Mouse (Mus musculus) spleen, embryonic (tissue): ENCODE results near the gene Kcnma1.

Source experiments
- CTCF ChIA-PET: fragments of 350-600 bp; sonication (Branson Sonifier 250); formaldehyde crosslinking; loops from one replicate; lab custom pipeline; 2022; lab: Charles Lee

The Kcnma1 gene

DNA sequence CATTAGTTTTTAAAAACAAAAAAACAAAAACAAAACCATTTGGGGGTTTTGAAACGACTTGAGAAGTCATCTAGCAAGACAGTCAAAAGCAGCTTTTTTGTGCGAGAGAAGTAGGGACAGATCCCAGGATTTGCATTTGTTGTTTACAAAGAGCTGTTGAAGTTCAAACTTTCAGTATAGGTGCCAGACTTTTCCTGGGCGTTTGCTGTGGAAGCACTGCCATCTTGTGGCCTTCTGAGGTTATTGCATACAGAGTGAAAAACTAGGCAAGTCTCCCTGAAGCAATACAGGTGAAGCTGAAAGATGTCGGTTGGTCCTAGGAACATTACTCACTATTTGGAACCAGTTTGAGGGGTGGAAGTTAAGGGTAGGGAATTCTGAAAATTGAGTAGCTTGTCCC lies 484.6 kb downstream of the Kcnma1 start:
- CTCF ChIA-PET, result no interaction called here

DNA sequence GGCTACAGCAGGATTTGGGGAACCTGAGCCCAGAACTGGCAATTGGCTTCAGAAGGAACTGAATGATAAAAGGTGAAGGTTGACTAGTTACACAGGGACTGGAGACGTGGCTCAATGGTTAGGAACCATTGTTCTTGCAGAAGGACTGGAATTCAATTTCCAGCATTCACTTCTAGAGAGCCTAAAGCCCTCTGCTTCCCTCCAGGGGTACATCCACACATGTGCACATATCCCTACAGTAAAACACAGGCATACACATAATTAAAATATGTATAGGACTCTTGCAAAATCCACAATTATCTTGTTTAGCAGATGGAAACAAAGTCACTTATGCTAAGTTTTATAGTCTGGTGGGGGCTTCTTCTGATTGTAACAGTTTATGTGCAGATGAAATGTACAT lies 485.1 kb downstream of the Kcnma1 start:
- CTCF ChIA-PET, result no interaction called here

DNA sequence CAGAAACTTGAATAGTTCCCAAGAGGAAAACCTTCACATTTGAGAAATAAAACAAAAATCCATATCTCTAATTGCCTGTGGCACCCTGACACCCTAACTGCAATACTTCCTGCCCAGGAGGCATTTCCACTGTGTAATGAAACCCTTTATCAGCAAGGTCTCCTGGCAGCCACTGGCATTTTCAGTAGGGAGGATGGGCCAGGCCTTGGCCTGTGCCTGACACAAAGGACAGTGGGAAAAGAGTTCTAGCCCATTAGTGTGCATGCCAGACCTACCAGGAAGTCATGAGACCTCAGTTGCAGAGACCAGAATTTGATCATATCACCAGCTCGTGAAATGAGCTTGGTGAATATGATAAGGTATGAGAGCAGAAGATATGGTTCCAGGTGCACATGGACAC lies 488.4 kb downstream of the Kcnma1 start:
- CTCF ChIA-PET, result no interaction called here

DNA sequence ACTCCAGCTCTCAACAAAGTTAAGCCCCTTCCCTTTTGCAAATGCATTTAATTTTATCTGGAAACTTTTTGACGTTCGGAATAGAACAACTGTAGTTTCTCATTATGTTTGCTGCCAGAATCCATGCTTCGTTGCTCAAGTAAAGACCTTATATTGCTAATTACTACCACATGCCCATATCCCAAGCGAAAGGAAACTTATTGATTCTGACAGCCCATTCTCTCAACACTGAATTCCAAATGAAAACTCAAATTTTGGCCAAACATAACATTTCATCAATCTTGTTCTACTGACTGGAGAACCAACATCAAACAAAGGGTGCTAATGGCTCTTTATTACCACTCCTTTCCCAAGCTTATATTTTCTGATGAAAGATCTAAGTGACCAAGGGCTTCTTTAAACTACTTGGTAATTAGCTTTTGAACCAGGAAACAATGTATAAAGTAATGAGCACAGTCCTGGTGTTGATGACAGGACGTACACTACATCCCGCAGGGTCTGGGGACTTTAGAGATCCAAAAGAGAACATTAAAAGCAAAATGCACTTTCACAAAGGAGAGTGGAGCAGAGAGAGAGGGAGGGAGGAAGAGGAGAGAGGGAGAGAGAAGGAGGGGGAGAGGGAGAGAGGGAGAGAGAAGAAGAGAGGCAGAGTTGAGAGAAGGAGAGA lies 490.3 kb downstream of the Kcnma1 start:
- CTCF ChIA-PET, result no interaction called here

DNA sequence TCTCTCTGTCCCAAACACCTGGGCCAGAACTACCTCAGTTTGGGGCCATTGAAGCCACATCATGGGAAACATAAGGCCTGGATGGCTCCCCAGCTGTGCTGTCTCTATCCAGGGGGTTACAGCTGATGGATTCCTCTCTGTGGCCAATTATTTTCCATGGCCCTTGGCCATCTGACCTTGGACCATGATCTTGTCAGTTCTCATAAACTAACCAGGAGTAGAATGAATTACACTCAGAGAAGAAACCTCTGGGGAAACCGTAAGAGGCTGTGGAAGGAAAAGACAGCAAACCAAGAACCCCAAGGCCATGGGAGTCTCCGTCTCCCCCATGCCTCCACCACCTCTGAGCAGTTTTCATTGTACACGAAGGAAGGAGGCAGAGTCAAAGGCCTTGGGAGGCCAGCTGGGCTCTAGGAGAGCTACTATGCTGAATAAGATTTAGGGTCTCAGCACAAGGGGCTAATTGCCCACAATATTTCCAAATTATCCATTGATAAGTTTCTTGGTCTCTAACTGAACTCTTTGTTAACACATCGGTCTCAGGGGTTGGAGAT lies 491.6 kb downstream of the Kcnma1 start:
- CTCF ChIA-PET, result no interaction called here

DNA sequence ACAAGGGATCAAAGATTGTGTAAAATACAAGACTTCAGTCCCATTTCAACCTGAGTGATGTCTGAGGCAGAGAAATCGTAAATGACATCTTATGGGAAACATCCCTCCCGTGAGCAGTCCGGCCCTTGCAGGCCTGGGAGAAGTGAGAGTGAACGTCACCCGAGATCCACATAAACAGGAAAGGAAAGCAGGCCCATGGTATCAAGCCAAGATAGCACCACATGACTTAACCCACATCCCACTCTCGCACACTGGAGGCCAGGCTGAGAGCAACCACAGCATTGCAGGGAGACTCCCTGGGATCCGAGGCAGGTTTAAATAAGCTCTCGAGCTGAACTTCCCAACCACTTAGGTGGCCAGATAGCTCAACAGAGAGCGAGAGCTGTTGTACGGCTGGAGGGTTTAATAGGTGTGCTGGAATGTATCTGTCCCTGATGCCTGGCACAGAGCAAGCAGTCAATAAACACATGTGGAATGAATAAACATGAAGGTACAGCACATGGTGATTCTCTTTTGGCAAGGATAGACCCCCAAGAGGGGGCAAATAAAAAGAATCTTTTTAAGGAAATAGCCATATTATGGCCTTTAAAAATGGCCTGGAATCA lies 493.1 kb downstream of the Kcnma1 start:
- CTCF ChIA-PET, result no interaction called here

DNA sequence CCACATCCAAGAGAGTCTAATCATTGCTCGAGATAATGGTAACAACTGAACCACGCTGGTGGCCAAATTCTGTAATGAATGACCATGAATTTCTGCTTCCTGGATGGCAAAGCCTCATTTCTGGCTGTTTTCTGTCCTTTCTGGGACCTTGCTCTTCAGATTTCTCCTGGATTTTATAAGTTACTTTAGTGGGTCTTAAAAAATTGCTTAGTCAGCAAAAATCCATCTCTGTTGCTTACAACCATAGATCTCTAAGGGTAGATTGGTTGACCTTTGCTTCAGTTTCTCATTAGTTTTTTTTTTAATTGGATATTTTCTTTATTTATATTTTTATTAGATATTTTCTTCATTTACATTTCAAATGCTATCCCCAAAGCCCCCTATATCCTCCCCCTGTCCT lies 496.9 kb downstream of the Kcnma1 start:
- CTCF ChIA-PET, result no interaction called here

DNA sequence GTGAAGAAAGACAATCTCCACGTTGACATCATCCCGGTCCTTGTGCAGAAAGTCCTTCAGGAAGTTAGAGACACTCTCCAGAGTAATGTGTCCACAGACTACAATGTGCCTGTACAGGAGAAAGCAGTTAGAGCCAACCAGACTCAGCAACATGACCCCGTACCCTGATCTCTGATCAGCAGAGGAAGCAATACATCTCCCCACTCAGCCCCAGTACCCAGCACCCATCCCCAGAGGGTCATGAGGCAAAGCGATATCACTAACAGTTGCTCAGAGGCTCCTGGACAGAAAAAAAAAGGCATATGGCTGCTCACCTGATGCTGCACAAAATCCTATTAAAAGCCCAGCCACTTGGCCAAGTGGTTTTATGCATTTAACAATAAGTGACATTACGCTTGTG lies 504.5 kb downstream of the Kcnma1 start:
- CTCF ChIA-PET, result no interaction called here

DNA sequence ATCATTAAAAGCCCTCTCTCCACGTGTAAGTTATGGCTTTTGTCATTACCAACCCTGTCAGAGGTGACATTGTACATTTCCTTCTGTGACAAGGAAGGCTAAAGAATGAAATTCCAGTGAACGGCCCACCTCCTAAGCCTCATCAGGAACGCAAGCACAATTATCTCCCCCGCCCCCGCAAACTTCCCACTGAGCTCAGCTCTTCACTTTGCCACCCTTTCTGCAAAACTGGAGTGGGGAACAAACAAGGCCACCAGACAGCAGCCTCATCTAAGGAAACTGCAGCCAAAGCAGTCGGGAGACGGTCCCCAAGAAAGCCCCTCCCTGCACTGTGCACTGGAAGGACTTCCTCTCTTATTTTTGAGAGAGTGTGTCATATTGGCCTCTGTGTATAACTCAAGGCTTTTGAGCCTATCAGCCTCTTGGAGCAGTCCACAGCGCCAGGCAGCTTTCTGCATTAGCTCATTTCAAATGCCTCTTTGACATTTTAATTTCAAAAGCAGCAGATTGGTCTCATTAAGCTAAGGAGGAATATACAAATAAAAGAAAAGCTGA lies 512.0 kb downstream of the Kcnma1 start:
- CTCF ChIA-PET, result no interaction called here

DNA sequence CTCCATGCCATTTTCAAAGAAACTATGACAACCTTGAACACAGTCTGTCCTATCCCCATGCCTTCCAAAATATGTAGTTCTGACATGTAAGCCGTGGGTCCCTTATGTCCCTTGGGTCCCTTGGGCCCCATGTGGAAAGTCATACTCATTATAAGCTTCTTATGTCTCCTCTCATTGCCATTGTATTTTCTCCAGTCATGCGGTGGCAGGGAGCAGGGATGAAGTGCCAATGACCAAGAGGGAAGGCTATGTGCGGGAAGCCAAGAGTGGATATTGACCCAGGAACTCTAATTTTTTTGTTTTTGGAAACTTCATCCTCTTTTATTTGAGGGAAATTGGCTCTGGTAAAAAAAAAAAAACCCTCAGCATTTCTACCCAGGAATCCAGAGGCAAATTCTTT lies 517.5 kb downstream of the Kcnma1 start:
- CTCF ChIA-PET, result no interaction called here

DNA sequence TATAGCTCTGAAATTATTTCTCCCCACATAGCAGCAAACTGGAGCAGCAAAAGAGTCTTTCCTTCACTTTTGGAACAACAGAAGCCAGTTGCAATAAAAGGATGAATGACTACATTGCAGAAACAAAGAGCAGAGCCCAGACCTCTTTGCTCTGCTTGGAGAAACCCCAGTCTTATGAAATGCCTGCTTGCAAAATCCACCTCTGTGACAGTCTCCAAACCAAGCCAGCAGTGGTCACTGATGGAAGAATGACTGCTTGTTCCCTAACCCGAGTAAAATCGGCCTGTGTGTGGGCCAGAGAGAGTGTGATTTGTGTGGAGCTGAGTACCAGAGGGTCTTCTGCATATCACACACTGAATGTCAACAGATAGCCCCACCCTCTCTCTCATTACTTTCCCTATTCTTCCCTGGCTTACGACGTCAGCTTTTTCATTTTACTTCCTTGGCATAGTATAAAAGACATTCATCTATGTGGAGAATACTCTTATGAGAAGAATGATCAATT lies 518.0 kb downstream of the Kcnma1 start:
- CTCF ChIA-PET, result no interaction called here

DNA sequence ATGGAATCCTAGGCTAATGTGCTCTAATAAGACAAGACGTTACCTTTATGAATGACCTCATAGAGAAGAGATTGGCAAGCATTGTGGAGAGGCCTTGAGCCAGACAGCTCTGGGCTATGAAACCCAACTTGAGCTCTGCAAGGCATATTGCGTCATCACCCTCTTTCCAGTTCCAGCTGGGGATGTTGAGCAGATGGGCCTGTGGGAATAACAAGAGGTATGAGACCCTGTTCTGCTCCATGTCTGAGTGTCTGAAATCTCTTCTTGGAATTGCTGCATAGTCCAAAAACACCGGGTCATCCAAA lies 519.8 kb downstream of the Kcnma1 start:
- CTCF ChIA-PET, result no interaction called here

DNA sequence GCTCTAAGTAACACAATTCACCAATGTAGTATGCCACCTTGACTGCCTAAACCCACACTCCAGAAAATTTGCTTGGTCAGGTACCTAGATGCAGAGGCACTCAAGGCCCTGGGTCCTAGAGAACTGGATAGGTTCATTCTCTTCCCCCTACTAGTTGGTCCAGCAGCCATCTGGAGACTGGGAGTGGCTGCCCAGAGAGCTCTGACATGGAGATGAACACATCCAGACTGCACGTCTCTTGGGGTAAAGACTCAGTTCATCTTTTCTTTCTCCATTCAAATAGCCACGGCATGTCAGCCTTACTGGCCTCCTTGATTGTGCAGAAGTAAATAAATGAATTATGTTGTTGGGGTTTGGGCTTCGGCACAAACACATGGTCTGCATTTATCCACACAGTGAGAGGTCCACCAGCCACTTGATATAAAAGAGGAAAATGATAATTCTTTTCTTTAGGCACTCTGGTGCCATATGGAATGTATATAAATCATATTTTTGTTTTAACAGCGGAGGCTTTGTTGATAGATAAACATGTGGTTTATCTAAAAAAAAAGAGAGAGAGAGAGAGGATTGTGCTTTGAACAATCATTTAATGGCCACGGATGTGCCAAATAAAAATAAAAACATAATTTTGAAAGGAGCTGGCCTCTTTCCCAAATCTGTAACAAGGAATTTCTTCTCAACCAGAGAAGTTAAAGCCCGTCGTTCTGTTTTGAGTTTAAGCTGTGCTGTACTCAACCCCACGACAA lies 520.4 kb downstream of the Kcnma1 start:
- CTCF ChIA-PET, result no interaction called here

DNA sequence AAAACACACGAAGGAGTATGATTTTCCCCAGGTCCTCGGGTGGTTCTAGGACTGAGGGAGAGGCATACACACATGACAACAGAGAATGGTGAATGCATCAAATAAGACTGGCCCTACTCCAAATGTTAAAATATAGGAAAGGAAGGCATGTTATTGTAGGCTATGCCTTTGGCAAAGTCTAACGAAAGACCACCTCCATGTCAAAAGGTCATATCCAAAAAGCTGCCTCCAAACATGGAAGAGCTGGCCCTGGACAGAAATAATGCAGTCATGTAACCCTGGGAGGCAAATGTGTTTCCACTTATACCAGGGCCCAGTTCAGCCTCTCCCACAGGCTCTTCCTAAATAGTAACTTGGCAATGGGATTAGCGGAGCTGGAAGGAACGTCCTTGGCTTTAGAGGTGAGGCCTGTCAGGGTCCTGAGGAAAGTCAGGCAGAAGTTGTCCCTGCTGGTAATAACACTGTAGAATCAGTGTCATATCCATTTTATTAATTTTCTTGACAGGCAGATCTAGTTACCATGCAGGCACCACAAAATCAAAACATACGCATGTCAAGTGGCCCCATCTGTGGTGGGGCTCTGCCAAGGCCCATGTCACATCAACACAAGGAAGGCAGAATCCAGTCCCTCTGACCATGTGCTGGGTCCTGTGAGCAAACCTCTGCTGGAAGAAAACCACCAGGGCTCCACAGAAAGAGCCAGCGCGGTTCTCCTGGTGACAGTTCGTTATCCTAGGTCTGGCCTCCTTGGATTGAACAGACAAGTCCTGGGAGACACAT lies 521.5 kb downstream of the Kcnma1 start:
- CTCF ChIA-PET, result no interaction called here

DNA sequence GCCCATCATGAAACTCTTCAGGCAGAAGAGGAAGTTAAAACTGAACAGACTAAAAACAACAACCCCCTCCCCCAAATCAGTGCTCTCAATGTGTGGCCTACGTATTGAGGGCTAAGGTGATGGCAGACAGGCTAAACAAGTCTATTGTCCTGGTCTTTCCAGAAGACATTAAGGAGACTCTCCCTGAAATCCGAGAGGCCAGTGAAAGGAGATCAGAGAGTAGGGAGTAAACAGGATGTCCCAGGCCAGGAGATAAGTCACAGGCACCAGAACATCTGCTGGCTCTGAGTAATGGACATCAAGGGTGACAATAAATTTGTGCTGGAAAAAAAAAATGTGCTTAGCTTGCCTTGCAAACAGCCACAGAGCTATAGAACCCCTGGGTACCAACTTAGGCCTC lies 522.9 kb downstream of the Kcnma1 start:
- CTCF ChIA-PET, result no interaction called here

DNA sequence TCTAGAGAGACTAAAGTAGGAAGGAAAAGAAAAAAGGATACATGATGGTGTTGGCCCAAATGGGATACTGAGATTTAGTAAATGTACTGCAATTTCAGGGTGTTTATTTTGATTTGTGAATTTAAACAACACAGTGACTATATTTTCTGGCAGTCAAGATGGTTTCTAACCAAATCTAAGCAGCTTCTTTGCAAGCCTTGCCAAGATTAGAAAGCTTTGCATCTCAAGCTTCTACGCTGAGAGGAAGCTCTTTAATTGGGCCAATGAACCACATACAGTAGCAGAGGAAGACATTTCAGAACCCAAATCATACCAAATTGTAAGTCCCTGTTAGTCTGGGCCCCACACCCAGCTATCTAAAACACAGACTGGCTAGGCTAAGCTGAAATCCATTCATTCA lies 527.6 kb downstream of the Kcnma1 start:
- CTCF ChIA-PET, result no interaction called here

DNA sequence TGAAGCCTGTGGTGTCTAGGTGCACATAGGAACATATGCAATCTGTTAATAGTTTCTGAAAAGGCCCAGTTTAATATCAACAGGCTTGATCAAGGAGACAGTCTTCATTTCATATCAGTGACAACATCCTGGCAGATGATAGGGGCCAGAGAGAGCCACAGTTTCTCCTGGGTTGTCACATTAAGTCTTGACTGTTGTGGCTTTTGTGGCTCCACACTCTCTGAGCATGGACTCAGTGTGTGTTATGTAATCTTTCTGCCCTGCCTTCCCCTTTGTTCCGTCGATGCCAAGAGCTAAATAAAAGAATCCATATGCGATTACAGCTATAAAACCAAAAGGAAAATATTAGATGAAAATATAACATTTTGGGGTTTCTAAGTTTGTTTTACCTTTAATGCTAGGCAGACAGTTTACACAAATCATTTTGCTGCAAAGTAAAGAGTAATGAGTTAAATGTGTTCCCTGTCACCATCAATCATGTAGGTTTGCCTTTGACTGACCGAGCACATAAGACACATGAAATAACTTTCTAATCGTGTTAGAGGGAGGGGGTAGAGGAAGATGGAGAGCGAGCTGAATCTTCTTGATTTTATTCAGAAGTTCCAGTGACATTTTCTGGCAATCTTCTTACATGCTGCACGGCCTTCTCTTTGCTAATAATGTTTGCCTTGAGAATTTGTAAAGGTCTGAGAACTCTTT lies 528.3 kb downstream of the Kcnma1 start:
- CTCF ChIA-PET, result no interaction called here

DNA sequence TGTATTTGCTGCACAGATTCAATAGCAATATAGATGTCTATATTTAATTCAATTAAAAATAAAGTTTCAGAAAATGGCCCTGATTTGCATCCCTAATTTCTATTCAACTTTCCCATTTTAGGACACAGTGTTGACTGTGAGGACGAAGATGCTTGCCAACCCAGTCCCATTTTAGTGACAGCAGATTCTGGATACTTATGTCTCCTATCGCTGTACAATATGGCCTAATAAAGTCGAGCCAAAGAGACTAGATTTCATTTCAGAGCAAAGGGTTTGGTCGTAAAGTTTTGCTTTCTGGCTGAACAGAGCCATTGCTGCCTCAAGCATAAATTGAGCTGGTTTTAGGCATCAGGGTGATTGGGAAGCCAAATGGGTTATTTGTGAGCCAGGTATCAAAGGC lies 539.2 kb downstream of the Kcnma1 start:
- CTCF ChIA-PET, result no interaction called here

DNA sequence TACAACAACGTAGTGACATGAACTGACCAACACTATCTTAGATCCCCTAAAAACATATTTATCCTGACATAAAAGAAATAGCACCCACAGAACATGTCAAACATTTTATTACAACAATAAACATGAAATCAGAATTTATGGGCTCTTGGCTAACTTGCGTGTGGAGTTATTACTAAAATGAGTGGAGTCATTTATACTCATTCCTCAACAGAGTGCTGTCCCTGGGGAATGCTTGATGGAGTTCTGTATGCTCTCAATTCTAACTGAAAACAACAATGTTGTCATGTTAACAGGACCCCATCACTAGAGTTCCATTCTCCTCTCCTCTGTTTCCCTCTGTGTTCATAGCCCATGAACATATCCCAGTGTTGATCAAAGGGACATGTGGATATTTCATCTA lies 544.2 kb downstream of the Kcnma1 start:
- CTCF ChIA-PET, result no interaction called here

DNA sequence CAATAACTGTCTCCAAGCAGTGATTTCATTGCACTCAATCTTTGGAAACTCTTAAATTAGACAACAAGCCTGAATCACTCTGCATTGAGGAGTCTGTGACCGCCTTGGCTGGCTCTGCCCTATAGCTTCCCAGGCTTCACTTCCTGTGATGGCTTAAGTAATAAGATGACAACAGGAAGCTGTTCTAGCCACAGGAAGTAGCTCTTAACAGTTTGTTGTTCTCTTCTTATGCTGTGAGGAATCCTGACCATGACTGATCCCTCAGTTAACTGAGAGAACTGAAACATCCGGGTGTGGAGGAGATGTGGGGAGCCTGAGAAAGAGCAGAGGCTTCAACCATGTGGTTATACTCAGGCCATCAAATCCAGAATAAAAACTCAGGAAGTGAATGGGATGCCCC lies 549.2 kb downstream of the Kcnma1 start:
- CTCF ChIA-PET, result no interaction called here

DNA sequence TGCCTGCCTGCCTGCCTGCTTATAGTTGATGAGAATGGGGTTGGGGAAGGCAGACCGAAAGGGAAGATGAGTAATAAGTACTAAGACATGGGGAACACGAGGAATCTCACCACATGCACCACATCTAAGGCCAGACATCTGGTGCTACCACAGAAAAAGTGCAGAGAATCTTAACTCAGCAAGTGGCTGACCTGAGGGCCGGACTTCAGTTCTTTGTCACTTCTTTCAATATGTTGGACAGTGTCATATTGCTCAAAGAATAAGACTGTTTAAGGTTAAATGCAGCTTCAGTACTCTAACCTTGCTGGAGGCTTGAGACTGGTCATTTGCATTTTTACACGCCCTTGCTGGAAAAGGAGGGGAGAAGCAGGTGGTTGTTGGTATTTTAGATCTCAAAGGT lies 555.7 kb downstream of the Kcnma1 start:
- CTCF ChIA-PET, result no interaction called here
